ENCODE assay signal across 20 mouse cellular contexts in the genomic region with DNA sequence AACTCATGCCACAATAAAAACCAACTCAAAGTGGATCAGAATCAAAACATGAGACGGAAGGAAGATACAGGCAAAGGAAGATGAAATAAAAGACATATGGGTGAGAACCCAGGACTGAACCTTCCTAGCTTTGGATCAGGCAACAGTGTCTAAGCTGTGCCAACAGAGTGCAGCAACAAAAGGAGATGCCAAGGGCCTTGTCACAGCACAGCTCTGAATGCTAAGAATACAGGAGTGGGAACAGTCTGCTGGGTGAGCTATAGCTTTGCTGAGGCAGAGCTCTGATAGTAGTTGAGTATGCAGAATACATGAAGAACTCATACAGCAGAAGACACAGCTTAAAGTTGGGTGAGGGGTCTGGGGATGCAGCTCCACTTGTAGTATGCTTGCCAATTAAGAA.
"Had no signal": no experiment of that assay in that cellular context is flagged by ENCODE, and none has a peak within 500 bp of the region (broad histone marks: within the 10 kb centered on the region; RNA-seq: fewer than 3 reads in every experiment).

No protein-coding gene starts in this region.

- ATAC-seq: intestine, embryonic 16.5 days; liver, embryonic 12.5 days; midbrain, embryonic 16.5 days had no signal

- H3K9ac ChIP-seq: limb, embryonic 12.5 days; liver, embryonic 12.5 days; liver, embryonic 15.5 days; midbrain, embryonic 12.5 days had no signal

- H3K4me3 ChIP-seq: layer of hippocampus, adult 2 months; limb, embryonic 12.5 days; liver, embryonic 12.5 days; liver, embryonic 15.5 days; midbrain, embryonic 12.5 days had no signal

- H3K27me3 ChIP-seq: limb, embryonic 12.5 days; liver, embryonic 12.5 days; liver, embryonic 15.5 days; midbrain, embryonic 12.5 days had no signal

- H3K36me3 ChIP-seq: liver, embryonic 15.5 days; midbrain, embryonic 12.5 days had no signal

- DNase-seq: kidney, adult 18-20 months; kidney, adult 9 months; kidney, postnatal 25 days; layer of hippocampus, adult 9-11 months; liver; lung, adult 18-20 months; right cerebral cortex, adult 18-20 months; right cerebral cortex, postnatal 14 days; right cerebral cortex, postnatal 4 days; thymus, adult 2 months; thymus, postnatal 14 days had no signal

- H3K27ac ChIP-seq: kidney, postnatal 0 days; layer of hippocampus, adult 2 months; limb, embryonic 12.5 days; liver, embryonic 12.5 days; liver, embryonic 15.5 days; macrophage; midbrain, embryonic 12.5 days had no signal

- H3K4me2 ChIP-seq: limb, embryonic 12.5 days; liver, embryonic 12.5 days; liver, embryonic 15.5 days; midbrain, embryonic 12.5 days had no signal

- H3K4me1 ChIP-seq: liver, embryonic 12.5 days; liver, embryonic 15.5 days had no signal

- H3K9me3 ChIP-seq: limb, embryonic 12.5 days; liver, embryonic 12.5 days; liver, embryonic 15.5 days; midbrain, embryonic 12.5 days had no signal
